Mouse (Mus musculus) liver, postnatal 0 days (tissue): ENCODE measurements around the gene Hira.

Source experiments
- CTCF ChIP-seq: sonication (generic); IDR thresholded peaks from 2 replicates; pipeline ENCODE4 v1.5.1; 2016; ENCODE audit warnings: antibody characterized with exemption, low read depth
- EP300 ChIP-seq: IDR thresholded peaks from 2 replicates; pipeline ENCODE4 v1.6.1; 2016; ENCODE audit warnings: antibody characterized with exemption, low read depth, mild to moderate bottlenecking

DNA sequence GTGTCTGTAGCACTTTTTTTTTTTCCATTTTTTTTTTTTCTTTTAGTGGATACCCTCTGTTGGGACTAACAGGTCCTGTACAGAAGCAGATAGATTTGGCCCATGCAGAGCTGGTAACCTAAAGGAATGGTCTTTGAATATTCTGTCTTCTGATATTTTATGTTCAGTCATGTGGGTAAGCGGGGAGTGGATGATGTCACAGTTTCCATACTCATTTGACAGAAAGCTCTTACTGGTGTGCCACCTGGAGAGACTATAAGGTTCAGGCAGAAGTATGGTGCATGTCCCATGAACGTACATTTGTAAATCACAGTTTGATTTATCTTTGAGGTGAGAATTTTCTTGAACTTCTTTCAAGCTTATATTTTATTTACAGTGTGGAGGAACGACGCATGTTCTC lies 39.2 kb downstream of the Hira start:
- TF ChIP-seq EP300, result no peak
- TF ChIP-seq CTCF, result no peak
